Mouse (Mus musculus) cortical plate, adult 2 months (tissue): Measurements from ENCODE around the gene Mex3b. TPM values are rescaled to one million over a fixed set of nuclear protein-coding genes. Genes with fewer than 3 reads are reported as not detected.

Source experiments
- H3K27ac ChIP-seq: fragments of 200-500 bp; 2 replicates; pipeline ENCODE4 v1.5.1; 2012; ENCODE audit warnings: low read length, control low read depth, inconsistent platforms; ENCODE audit not compliant: insufficient read depth
- H3K4me1 ChIP-seq: fragments of 200-500 bp; 2 replicates; pipeline ENCODE4 v1.6.1; 2011; ENCODE audit warnings: low read length; ENCODE audit not compliant: control insufficient read depth, insufficient read depth
- H3K4me3 ChIP-seq: fragments of 200-500 bp; 2 replicates; pipeline ENCODE4 v1.5.1; 2011; ENCODE audit warnings: mild to moderate bottlenecking, low read length, control low read depth; ENCODE audit not compliant: insufficient read depth
- CTCF ChIP-seq: fragments of 200-500 bp; IDR thresholded peaks from 2 replicates; pipeline ENCODE4 v1.5.1; 2011; ENCODE audit warnings: mild to moderate bottlenecking, control low read depth, low read length; ENCODE audit not compliant: insufficient read depth; ENCODE audit errors: extremely low read depth
- POLR2A ChIP-seq: fragments of 200-500 bp; IDR thresholded peaks from 2 replicates; pipeline ENCODE4 v1.6.1; 2011; ENCODE audit warnings: mild to moderate bottlenecking, low read length, control low read depth; ENCODE audit not compliant: insufficient read depth; ENCODE audit errors: extremely low read depth
- polyA plus RNA-seq: library from polyadenylated mRNA; depleted of rRNA; stranded (reverse); fragments of >200 nt; gene quantifications from 2 replicates; pipeline ENCODE4 v1.2.3, GENCODE M21; 2012; rRNA removed

Mex3b gene
- polyA plus RNA-seq: 20.6 and 22.6 TPM in 2 replicates

- no peaks in the 10 kb centered on the region for H3K4me1 ChIP-seq
- peak within 1 kb of the TSS; percentile 69 for H3K4me3 ChIP-seq
- TF ChIP-seq CTCF: no peak
- 0 out of 2 replicates have a peak, but pooled peaks have one; percentile 8 for TF ChIP-seq POLR2A
- peak within 1 kb of the TSS; percentile 99 for H3K27ac ChIP-seq
Measured at GRCm38 (mm10) chr7:82867271-82868121, at the start of gene Mex3b. Gene Mex3b, plus strand, starts transcription at chr7:82867333.

GRCm38 (mm10) chr7:82819541-82819940, 47.6 kb upstream of the Mex3b start:
- TF ChIP-seq CTCF: no peak
- no peak for TF ChIP-seq POLR2A
- Histone ChIP-seq H3K27ac (no peak overlapping the region), H3K4me1 (no peaks in the 10 kb centered on the region), H3K4me3 (no peak overlapping the region)

GRCm38 (mm10) chr7:82820661-82821060, 46.5 kb upstream of the Mex3b start:
- no peak for TF ChIP-seq POLR2A
- TF ChIP-seq CTCF: no peak
- H3K4me3 ChIP-seq: no peak overlapping the region
- H3K4me1 ChIP-seq: no peaks in the 10 kb centered on the region
- no peak overlapping the region for H3K27ac ChIP-seq

GRCm38 (mm10) chr7:82821501-82821900, 45.6 kb upstream of the Mex3b start:
- Histone ChIP-seq H3K4me1 (no peaks in the 10 kb centered on the region), H3K27ac (no peak overlapping the region), H3K4me3 (no peak overlapping the region)
- TF ChIP-seq CTCF (no peak), POLR2A (no peak)

GRCm38 (mm10) chr7:82822528-82822927, 44.6 kb upstream of the Mex3b start:
- TF ChIP-seq CTCF (no peak), POLR2A (no peak)
- Histone ChIP-seq H3K4me3 (no peak overlapping the region), H3K4me1 (no peaks in the 10 kb centered on the region), H3K27ac (no peak overlapping the region)

- H3K4me3 ChIP-seq: no peak overlapping the region
- no peaks in the 10 kb centered on the region for H3K4me1 ChIP-seq
- H3K27ac ChIP-seq: no peak overlapping the region; the same call in 1 of the 2 replicates
- TF ChIP-seq POLR2A (no peak), CTCF (no peak)
Measured at GRCm38 (mm10) chr7:82828193-82828592, 38.9 kb upstream of the Mex3b start.

GRCm38 (mm10) chr7:82829516-82829915, 37.6 kb upstream of the Mex3b start:
- no peak overlapping the region for H3K27ac ChIP-seq
- TF ChIP-seq CTCF: no peak
- TF ChIP-seq POLR2A: no peak
- H3K4me3 ChIP-seq: no peak overlapping the region
- H3K4me1 ChIP-seq: no peaks in the 10 kb centered on the region

- H3K27ac ChIP-seq: no peak overlapping the region
- no peaks in the 10 kb centered on the region for H3K4me1 ChIP-seq
- H3K4me3 ChIP-seq: no peak overlapping the region
- no peak for TF ChIP-seq CTCF
- TF ChIP-seq POLR2A: no peak
Measured at GRCm38 (mm10) chr7:82834471-82834870, 32.7 kb upstream of the Mex3b start.

GRCm38 (mm10) chr7:82838414-82838813, 28.7 kb upstream of the Mex3b start:
- H3K4me1 ChIP-seq: no peaks in the 10 kb centered on the region
- no peak overlapping the region for H3K4me3 ChIP-seq
- H3K27ac ChIP-seq: no peak overlapping the region
- TF ChIP-seq CTCF (no peak), POLR2A (no peak)
